In the genomic region with DNA sequence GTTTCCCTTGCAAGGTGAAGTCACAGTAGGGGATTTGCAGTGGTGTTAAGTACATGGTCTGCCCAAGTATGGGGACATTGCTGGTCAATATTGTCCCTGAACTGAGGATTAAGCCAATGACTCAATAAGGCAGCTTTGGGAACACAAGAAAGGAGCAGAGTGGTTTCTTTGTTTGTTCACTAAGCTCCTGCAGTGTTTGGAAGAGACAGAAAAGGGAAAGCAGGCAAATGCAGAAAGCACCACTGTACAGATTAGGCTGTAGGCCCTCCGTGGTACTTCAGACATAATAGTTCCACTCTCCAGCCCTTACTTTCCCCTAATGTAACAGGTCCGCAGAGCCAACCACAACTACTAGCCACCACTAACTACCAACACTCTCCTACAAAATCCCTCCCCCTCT, we compare ENCODE assay signal across 28 mouse cellular contexts.
DNase-seq lines count a peak whose midpoint lies in the region; ATAC-seq lines count a peak whose summit lies in the region.
"Had no signal": no experiment of that assay in that cellular context is flagged by ENCODE, and none has a peak within 500 bp of the region (broad histone marks: within the 10 kb centered on the region; RNA-seq: fewer than 3 reads in every experiment).

No protein-coding gene starts in this region.

- H3K27ac ChIP-seq in forebrain, embryonic 11.5 days (ENCODE audit: low read depth, low read length) = no peak overlapping the region
- H3K27ac ChIP-seq in forebrain, embryonic 12.5 days = no peak overlapping the region
- 0 out of 2 replicates have a peak overlapping the region, but pooled peaks have one; percentile 35 for H3K27ac ChIP-seq in hindbrain, embryonic 13.5 days
- no peak overlapping the region for H3K27ac ChIP-seq in hindbrain, embryonic 11.5 days (ENCODE audit: low read depth, low read length)
- peak overlapping the region; percentile 41; the same call in 1 of the 2 replicates for H3K27ac ChIP-seq in midbrain, embryonic 14.5 days (replicated peaks; ENCODE audit: low read depth, low read length)
- H3K27ac ChIP-seq in stomach, embryonic 16.5 days (ENCODE audit: low read length) = peak overlapping the region; percentile 69
- H3K27ac ChIP-seq: hindbrain, postnatal 0 days; intestine, embryonic 15.5 days; limb, embryonic 13.5 days; lung, embryonic 15.5 days had no signal

- peaks cover 24% of the 10 kb centered on the region for H3K27me3 ChIP-seq in forebrain, embryonic 11.5 days (ENCODE audit: control insufficient read depth, insufficient read depth, low read length)
- H3K27me3 ChIP-seq in forebrain, embryonic 12.5 days = peaks cover 53% of the 10 kb centered on the region
- no peaks in the 10 kb centered on the region for H3K27me3 ChIP-seq in hindbrain, embryonic 13.5 days
- H3K27me3 ChIP-seq in hindbrain, embryonic 11.5 days (ENCODE audit: control insufficient read depth, insufficient read depth, low read length) = no peaks in the 10 kb centered on the region
- H3K27me3 ChIP-seq in midbrain, embryonic 14.5 days (ENCODE audit: control insufficient read depth, insufficient read depth, low read length) = no peaks in the 10 kb centered on the region
- H3K27me3 ChIP-seq in stomach, embryonic 16.5 days (ENCODE audit: control insufficient read depth, insufficient read depth, low read length) = no peaks in the 10 kb centered on the region
- H3K27me3 ChIP-seq: CH12.LX; intestine, embryonic 15.5 days; limb, embryonic 13.5 days; lung, embryonic 15.5 days; neural tube, embryonic 13.5 days had no signal

- H3K9ac ChIP-seq in forebrain, embryonic 11.5 days (ENCODE audit: low read length) = no peak overlapping the region
- H3K9ac ChIP-seq in forebrain, embryonic 12.5 days = no peak overlapping the region
- H3K9ac ChIP-seq in hindbrain, embryonic 13.5 days = no peak overlapping the region
- no peak overlapping the region for H3K9ac ChIP-seq in hindbrain, embryonic 11.5 days (ENCODE audit: low read depth, low read length)
- no peak overlapping the region for H3K9ac ChIP-seq in midbrain, embryonic 14.5 days (replicated peaks; ENCODE audit: low read length)
- no peak overlapping the region for H3K9ac ChIP-seq in stomach, embryonic 16.5 days (ENCODE audit: low read length)
- H3K9ac ChIP-seq: intestine, embryonic 15.5 days; limb, embryonic 13.5 days; lung, embryonic 15.5 days; neural tube, embryonic 13.5 days had no signal

- ATAC-seq in forebrain, embryonic 11.5 days (replicated peaks; ENCODE audit: low FRiP score) = 0 out of 2 replicates have a peak, but pooled peaks have one; percentile 11
- no peak for ATAC-seq in forebrain, embryonic 12.5 days (ENCODE audit: low FRiP score)
- no peak for ATAC-seq in hindbrain, embryonic 13.5 days (ENCODE audit: low FRiP score)
- no peak for ATAC-seq in hindbrain, embryonic 11.5 days (ENCODE audit: low FRiP score)
- no peak for ATAC-seq in midbrain, embryonic 14.5 days (ENCODE audit: low FRiP score, low TSS enrichment)
- no peak for ATAC-seq in stomach, embryonic 16.5 days (ENCODE audit: insufficient read depth, low FRiP score)
- ATAC-seq: activated CD4-positive, CD25-positive, alpha-beta regulatory T cell, adult 4 months; intestine, embryonic 15.5 days had no signal

- WGBS in forebrain, embryonic 11.5 days = 28% methylated on average over 2 of the region's 2 CpGs
- 8% methylated on average over 2 of the region's 2 CpGs for WGBS in forebrain, embryonic 12.5 days
- WGBS in hindbrain, embryonic 13.5 days = 74% methylated on average over 2 of the region's 2 CpGs
- WGBS in hindbrain, embryonic 11.5 days = 77% methylated on average over 2 of the region's 2 CpGs
- WGBS in midbrain, embryonic 14.5 days = 22% methylated on average over 2 of the region's 2 CpGs
- WGBS in stomach, embryonic 16.5 days = 68% methylated on average over 2 of the region's 2 CpGs

- no peak for DNase-seq in forebrain, embryonic 11.5 days (ENCODE audit: low spot score)
- no peak for DNase-seq in hindbrain, embryonic 11.5 days (ENCODE audit: low spot score)
- DNase-seq in midbrain, embryonic 14.5 days = peak; percentile 31
- DNase-seq in left cerebral cortex, postnatal 36 days (ENCODE audit: low spot score in 2 of 2) = no peak
- DNase-seq in kidney, postnatal 10 days = no peak
- DNase-seq: adrenal gland, adult 2 months; adrenal gland, postnatal 36 days; gastrocnemius, postnatal 25 days; heart, adult 11 months; heart, postnatal 36 days; kidney, adult 8-10 months; kidney, postnatal 14 days; right cerebral cortex, postnatal 4 days; thymus, adult 18-20 months; thymus, postnatal 4 days had no signal

- no peaks in the 10 kb centered on the region for H3K9me3 ChIP-seq in forebrain, embryonic 11.5 days (ENCODE audit: control insufficient read depth, low read length)
- H3K9me3 ChIP-seq in forebrain, embryonic 12.5 days = no peaks in the 10 kb centered on the region
- H3K9me3 ChIP-seq in hindbrain, embryonic 13.5 days = no peaks in the 10 kb centered on the region
- no peaks in the 10 kb centered on the region for H3K9me3 ChIP-seq in hindbrain, embryonic 11.5 days (ENCODE audit: control insufficient read depth, low read length)
- no peaks in the 10 kb centered on the region for H3K9me3 ChIP-seq in midbrain, embryonic 14.5 days (ENCODE audit: control insufficient read depth, low read length)
- no peaks in the 10 kb centered on the region for H3K9me3 ChIP-seq in stomach, embryonic 16.5 days (replicated peaks; ENCODE audit: control insufficient read depth, low read length)
- H3K9me3 ChIP-seq: intestine, embryonic 15.5 days; limb, embryonic 13.5 days; lung, embryonic 15.5 days; neural tube, embryonic 13.5 days had no signal

- H3K4me3 ChIP-seq in forebrain, embryonic 11.5 days (ENCODE audit: low read depth, low read length) = no peak overlapping the region
- no peak overlapping the region for H3K4me3 ChIP-seq in forebrain, embryonic 12.5 days (replicated peaks)
- H3K4me3 ChIP-seq in hindbrain, embryonic 13.5 days = no peak overlapping the region
- H3K4me3 ChIP-seq in hindbrain, embryonic 11.5 days (ENCODE audit: low read depth, low read length) = no peak overlapping the region
- H3K4me3 ChIP-seq in midbrain, embryonic 14.5 days (replicated peaks; ENCODE audit: low read depth, low read length) = no peak overlapping the region
- no peak overlapping the region for H3K4me3 ChIP-seq in stomach, embryonic 16.5 days (replicated peaks; ENCODE audit: low read length)
- H3K4me3 ChIP-seq: erythroblast, embryonic 14.5 days; intestine, embryonic 15.5 days; limb, embryonic 13.5 days; lung, embryonic 15.5 days; neural tube, embryonic 13.5 days had no signal

- H3K36me3 ChIP-seq in forebrain, embryonic 11.5 days (ENCODE audit: control insufficient read depth, insufficient read depth, low read length) = no peaks in the 10 kb centered on the region
- no peaks in the 10 kb centered on the region for H3K36me3 ChIP-seq in forebrain, embryonic 12.5 days (replicated peaks)
- no peaks in the 10 kb centered on the region for H3K36me3 ChIP-seq in hindbrain, embryonic 13.5 days
- H3K36me3 ChIP-seq in hindbrain, embryonic 11.5 days (ENCODE audit: control insufficient read depth, insufficient read depth, low read length) = no peaks in the 10 kb centered on the region
- no peaks in the 10 kb centered on the region for H3K36me3 ChIP-seq in midbrain, embryonic 14.5 days (ENCODE audit: control insufficient read depth, insufficient read depth, low read length)
- no peaks in the 10 kb centered on the region for H3K36me3 ChIP-seq in stomach, embryonic 16.5 days (ENCODE audit: control insufficient read depth, insufficient read depth, low read length)
- H3K36me3 ChIP-seq: intestine, embryonic 15.5 days; limb, embryonic 13.5 days; lung, embryonic 15.5 days; neural tube, embryonic 13.5 days had no signal

- peaks cover 20% of the 10 kb centered on the region; the same call in 1 of the 2 replicates for H3K4me1 ChIP-seq in forebrain, embryonic 11.5 days (replicated peaks; ENCODE audit: control insufficient read depth, insufficient read depth, low read length)
- peaks cover 29% of the 10 kb centered on the region for H3K4me1 ChIP-seq in forebrain, embryonic 12.5 days
- peaks cover 21% of the 10 kb centered on the region for H3K4me1 ChIP-seq in hindbrain, embryonic 13.5 days (replicated peaks)
- H3K4me1 ChIP-seq in hindbrain, embryonic 11.5 days (replicated peaks; ENCODE audit: control insufficient read depth, insufficient read depth, low read length) = 0 out of 2 replicates have a peak, but pooled peaks cover 2% of the 10 kb centered on the region
- peaks cover 16% of the 10 kb centered on the region for H3K4me1 ChIP-seq in midbrain, embryonic 14.5 days (ENCODE audit: control insufficient read depth, insufficient read depth, low read length)
- peaks cover 2% of the 10 kb centered on the region; the same call in 1 of the 2 replicates for H3K4me1 ChIP-seq in stomach, embryonic 16.5 days (ENCODE audit: control insufficient read depth, insufficient read depth, low read length)

- no peak overlapping the region for H3K4me2 ChIP-seq in forebrain, embryonic 11.5 days (ENCODE audit: low read depth, low read length, severe bottlenecking)
- H3K4me2 ChIP-seq in forebrain, embryonic 12.5 days = no peak overlapping the region
- H3K4me2 ChIP-seq in hindbrain, embryonic 13.5 days = no peak overlapping the region
- H3K4me2 ChIP-seq in hindbrain, embryonic 11.5 days (replicated peaks; ENCODE audit: low read depth, low read length) = no peak overlapping the region
- no peak overlapping the region for H3K4me2 ChIP-seq in midbrain, embryonic 14.5 days (ENCODE audit: low read length)
- H3K4me2 ChIP-seq in stomach, embryonic 16.5 days (ENCODE audit: low read depth, low read length) = no peak overlapping the region
- H3K4me2 ChIP-seq: heart, embryonic 11.5 days; intestine, embryonic 15.5 days; limb, embryonic 13.5 days; liver, embryonic 11.5 days; lung, embryonic 15.5 days; neural tube, embryonic 13.5 days had no signal

- intact Hi-C loops in left cerebral cortex, postnatal 36 days (cut with DNase I) = no loop called here

Comparison
In these comparisons a context has a peak if more than half of its experiments do, and no peak if none do; other contexts are left out.
1. H3K27ac ChIP-seq: peak in hindbrain, embryonic 13.5 days (single experiment), midbrain, embryonic 14.5 days (single experiment) and stomach, embryonic 16.5 days (single experiment); none in forebrain, embryonic 11.5 days (single experiment), forebrain, embryonic 12.5 days (single experiment) and hindbrain, embryonic 11.5 days (single experiment).